Mouse (Mus musculus): ENCODE data around the gene Pnmal1. TPM values are rescaled to one million over a fixed set of nuclear protein-coding genes. Genes with fewer than 3 reads are reported as not detected.

Gene Pnmal1
- polyA plus RNA-seq, 1 experiment from 2014 or later: 60.1 TPM

GRCm38 (mm10) chr7:16917447-16917846, 42.0 kb upstream of the Pnmal1 start:
- Histone ChIP-seq H3K36me3 (ENCODE audit: control insufficient read depth, insufficient read depth, low read length) (peaks cover 49% of the 10 kb centered on the region), H3K27ac (ENCODE audit: low read depth, low read length) (no peak overlapping the region)

GRCm38 (mm10) chr7:16918014-16918413, 41.5 kb upstream of the Pnmal1 start:
- Histone ChIP-seq H3K27ac (ENCODE audit: low read depth, low read length) (no peak overlapping the region), H3K27me3 (ENCODE audit: control insufficient read depth, insufficient read depth, low read length) (no peaks in the 10 kb centered on the region), H3K9ac (replicated peaks; ENCODE audit: low read depth, low read length) (no peak overlapping the region), H3K36me3 (ENCODE audit: control insufficient read depth, insufficient read depth, low read length) (peaks cover 49% of the 10 kb centered on the region), H3K4me3 (ENCODE audit: low read depth, low read length) (no peak overlapping the region), H3K4me1 (ENCODE audit: control insufficient read depth, insufficient read depth, low read length) (peaks cover 40% of the 10 kb centered on the region), H3K9me3 (ENCODE audit: control insufficient read depth, low read length) (no peaks in the 10 kb centered on the region), H3K4me2 (ENCODE audit: low read depth, low read length) (no peak overlapping the region)
- no peak for ATAC-seq (ENCODE audit: low read depth)
- 39% methylated on average over 9 of the region's 9 CpGs for WGBS

More at GRCm38 (mm10) chr7:16917447-16917846, 42.0 kb upstream of the Pnmal1 start:
- H3K9ac ChIP-seq (replicated peaks; ENCODE audit: low read depth, low read length): no peak overlapping the region
- no peak overlapping the region for H3K4me3 ChIP-seq (ENCODE audit: low read depth, low read length)
- no peaks in the 10 kb centered on the region for H3K27me3 ChIP-seq (ENCODE audit: control insufficient read depth, insufficient read depth, low read length)
- no peak for ATAC-seq (ENCODE audit: low read depth)
- H3K4me2 ChIP-seq (ENCODE audit: low read depth, low read length): no peak overlapping the region
- no peaks in the 10 kb centered on the region for H3K9me3 ChIP-seq (ENCODE audit: control insufficient read depth, low read length)
- H3K4me1 ChIP-seq (ENCODE audit: control insufficient read depth, insufficient read depth, low read length): peaks cover 38% of the 10 kb centered on the region
- 61% methylated on average over 11 of the region's 11 CpGs for WGBS

DNA sequence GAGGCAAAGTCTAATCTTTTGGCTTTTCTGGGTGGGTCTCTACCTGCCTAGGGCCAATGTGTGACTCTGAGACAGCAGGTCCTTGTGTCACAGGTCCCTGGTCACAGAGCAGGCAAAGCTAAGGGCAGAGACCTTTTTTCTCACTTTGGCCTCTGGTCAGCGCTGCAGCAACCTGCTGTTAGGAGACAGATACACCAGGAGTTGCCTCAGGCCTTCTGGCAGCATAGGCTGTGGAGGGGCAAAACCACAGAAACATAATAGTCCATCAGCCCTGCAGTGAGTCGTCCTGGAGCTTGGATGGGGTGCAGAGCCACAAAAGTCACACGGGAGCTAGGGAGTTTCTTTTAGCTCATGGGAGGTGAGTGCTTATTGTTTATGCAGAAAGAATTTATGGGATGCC, 40.8 kb upstream of the Pnmal1 start:
- 71% methylated on average over 3 of the region's 3 CpGs for WGBS
- peaks cover 43% of the 10 kb centered on the region for H3K36me3 ChIP-seq (ENCODE audit: control insufficient read depth, insufficient read depth, low read length)

GRCm38 (mm10) chr7:16919395-16920149, 39.9 kb upstream of the Pnmal1 start:
- peaks cover 40% of the 10 kb centered on the region for H3K4me1 ChIP-seq (ENCODE audit: control insufficient read depth, insufficient read depth, low read length)
- H3K27ac ChIP-seq (ENCODE audit: low read depth, low read length): no peak overlapping the region
- H3K9ac ChIP-seq (replicated peaks; ENCODE audit: low read depth, low read length): peak overlapping the region; percentile 26; the same call in 1 of the 2 replicates
- WGBS: 82% methylated on average over 13 of the region's 13 CpGs
- H3K4me3 ChIP-seq (ENCODE audit: low read depth, low read length): 0 out of 2 replicates have a peak overlapping the region, but pooled peaks have one; percentile 1
- no peaks in the 10 kb centered on the region for H3K9me3 ChIP-seq (ENCODE audit: control insufficient read depth, low read length)
- H3K4me2 ChIP-seq (ENCODE audit: low read depth, low read length): peak overlapping the region; percentile 26; the same call in 1 of the 2 replicates
- no peak for ATAC-seq (ENCODE audit: low read depth)
- H3K27me3 ChIP-seq (ENCODE audit: control insufficient read depth, insufficient read depth, low read length): no peaks in the 10 kb centered on the region
- peaks cover 39% of the 10 kb centered on the region for H3K36me3 ChIP-seq (ENCODE audit: control insufficient read depth, insufficient read depth, low read length)

More for the DNA sequence above, 40.8 kb upstream of the Pnmal1 start:
- Histone ChIP-seq H3K27me3 (ENCODE audit: control insufficient read depth, insufficient read depth, low read length) (no peaks in the 10 kb centered on the region), H3K27ac (ENCODE audit: low read depth, low read length) (no peak overlapping the region), H3K4me2 (ENCODE audit: low read depth, low read length) (no peak overlapping the region), H3K9me3 (ENCODE audit: control insufficient read depth, low read length) (no peaks in the 10 kb centered on the region), H3K4me3 (ENCODE audit: low read depth, low read length) (no peak overlapping the region), H3K4me1 (ENCODE audit: control insufficient read depth, insufficient read depth, low read length) (peaks cover 40% of the 10 kb centered on the region), H3K9ac (replicated peaks; ENCODE audit: low read depth, low read length) (no peak overlapping the region)
- ATAC-seq (ENCODE audit: low read depth): no peak

DNA sequence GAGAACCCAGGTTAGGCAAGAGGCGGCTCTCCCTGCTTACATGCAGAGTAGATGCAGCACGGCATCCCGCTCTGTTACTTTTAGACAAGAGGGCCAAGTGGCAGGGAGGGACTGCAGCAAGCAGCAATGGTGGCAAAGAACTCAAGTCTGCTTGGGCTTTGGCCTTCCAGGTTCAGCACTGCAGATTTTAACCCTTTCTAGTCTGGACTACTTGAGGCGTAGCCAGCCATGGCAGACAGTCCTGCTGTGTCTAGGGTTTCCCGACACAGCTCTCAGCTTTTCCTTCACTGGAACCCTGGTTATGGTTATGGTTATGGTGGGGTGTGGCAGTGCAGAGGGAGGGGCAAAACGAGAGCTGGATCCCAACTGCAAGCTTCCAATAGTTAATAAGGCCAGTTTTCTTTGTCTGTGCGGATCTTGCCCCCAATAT, 39.3 kb upstream of the Pnmal1 start:
- no peak for ATAC-seq (ENCODE audit: low read depth)
- H3K36me3 ChIP-seq (ENCODE audit: control insufficient read depth, insufficient read depth, low read length): peaks cover 33% of the 10 kb centered on the region
- peak overlapping the region; percentile 26; the same call in 1 of the 2 replicates for H3K4me2 ChIP-seq (ENCODE audit: low read depth, low read length)
- H3K27me3 ChIP-seq (ENCODE audit: control insufficient read depth, insufficient read depth, low read length): no peaks in the 10 kb centered on the region
- H3K27ac ChIP-seq (ENCODE audit: low read depth, low read length): no peak overlapping the region
- H3K4me3 ChIP-seq (ENCODE audit: low read depth, low read length): peak overlapping the region; percentile 5; the same call in 1 of the 2 replicates
- no peaks in the 10 kb centered on the region for H3K9me3 ChIP-seq (ENCODE audit: control insufficient read depth, low read length)
- 85% methylated on average over 7 of the region's 7 CpGs for WGBS
- H3K9ac ChIP-seq (replicated peaks; ENCODE audit: low read depth, low read length): 0 out of 2 replicates have a peak overlapping the region, but pooled peaks have one; percentile 26
- peaks cover 40% of the 10 kb centered on the region for H3K4me1 ChIP-seq (ENCODE audit: control insufficient read depth, insufficient read depth, low read length)

GRCm38 (mm10) chr7:16920818-16921791, 38.4 kb upstream of the Pnmal1 start:
- no peaks in the 10 kb centered on the region for H3K9me3 ChIP-seq (ENCODE audit: control insufficient read depth, low read length)
- H3K4me2 ChIP-seq (ENCODE audit: low read depth, low read length): peak overlapping the region; percentile 92
- H3K4me1 ChIP-seq (ENCODE audit: control insufficient read depth, insufficient read depth, low read length): peaks cover 40% of the 10 kb centered on the region
- no peak for ATAC-seq (ENCODE audit: low read depth)
- H3K9ac ChIP-seq (replicated peaks; ENCODE audit: low read depth, low read length): peak overlapping the region; percentile 97
- peak overlapping the region; percentile 86 for H3K4me3 ChIP-seq (ENCODE audit: low read depth, low read length)
- 43% methylated on average over 21 of the region's 21 CpGs for WGBS
- peaks cover 26% of the 10 kb centered on the region for H3K36me3 ChIP-seq (ENCODE audit: control insufficient read depth, insufficient read depth, low read length)
- no peaks in the 10 kb centered on the region for H3K27me3 ChIP-seq (ENCODE audit: control insufficient read depth, insufficient read depth, low read length)
- peak overlapping the region; percentile 55 for H3K27ac ChIP-seq (ENCODE audit: low read depth, low read length)

GRCm38 (mm10) chr7:16921881-16922335, 37.6 kb upstream of the Pnmal1 start:
- WGBS: 44% methylated on average over 6 of the region's 6 CpGs
- peaks cover 40% of the 10 kb centered on the region for H3K4me1 ChIP-seq (ENCODE audit: control insufficient read depth, insufficient read depth, low read length)
- ATAC-seq (ENCODE audit: low read depth): no peak

DNA sequence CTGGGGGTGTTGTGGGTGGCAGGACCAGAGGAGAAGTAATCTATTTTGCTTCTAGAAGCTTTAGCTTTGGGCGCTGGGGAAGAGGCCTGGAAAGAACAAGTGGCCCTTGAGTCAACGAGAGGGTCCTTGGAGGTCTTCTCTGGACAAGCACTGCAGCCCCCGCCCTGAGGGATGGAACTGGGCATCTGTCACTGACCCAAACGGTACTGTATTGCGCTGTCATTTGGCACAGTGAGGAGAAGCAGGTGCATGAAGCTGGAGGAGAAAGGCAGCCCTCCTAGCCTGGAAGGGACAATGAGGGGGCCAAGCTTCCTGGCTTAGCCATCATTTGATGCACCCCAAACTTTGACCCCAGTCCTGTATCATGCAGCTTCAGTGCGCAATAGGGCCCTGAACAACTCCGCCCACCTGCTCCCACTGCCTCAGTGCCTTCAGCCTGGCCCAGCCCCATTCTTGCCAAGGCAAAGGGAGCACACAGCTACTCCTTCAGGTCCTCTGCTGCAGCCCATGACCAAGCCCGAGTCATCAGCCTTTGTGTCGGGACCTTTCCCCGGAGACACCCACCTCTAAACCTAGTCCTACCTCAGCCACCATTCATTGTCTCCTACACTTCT, 37.0 kb upstream of the Pnmal1 start:
- no peaks in the 10 kb centered on the region for H3K9me3 ChIP-seq (ENCODE audit: control insufficient read depth, low read length)
- 37% methylated on average over 10 of the region's 10 CpGs for WGBS
- H3K4me3 ChIP-seq (ENCODE audit: low read depth, low read length): peak overlapping the region; percentile 86
- no peak for ATAC-seq (ENCODE audit: low read depth)
- peak overlapping the region; percentile 92 for H3K4me2 ChIP-seq (ENCODE audit: low read depth, low read length)
- H3K9ac ChIP-seq (replicated peaks; ENCODE audit: low read depth, low read length): peak overlapping the region; percentile 97
- peak overlapping the region; percentile 98 for H3K27ac ChIP-seq (ENCODE audit: low read depth, low read length)
- no peaks in the 10 kb centered on the region for H3K27me3 ChIP-seq (ENCODE audit: control insufficient read depth, insufficient read depth, low read length)
- peaks cover 40% of the 10 kb centered on the region for H3K4me1 ChIP-seq (ENCODE audit: control insufficient read depth, insufficient read depth, low read length)
- peaks cover 13% of the 10 kb centered on the region for H3K36me3 ChIP-seq (ENCODE audit: control insufficient read depth, insufficient read depth, low read length)

More at GRCm38 (mm10) chr7:16921881-16922335, 37.6 kb upstream of the Pnmal1 start:
- no peaks in the 10 kb centered on the region for H3K27me3 ChIP-seq (ENCODE audit: control insufficient read depth, insufficient read depth, low read length)
- H3K4me2 ChIP-seq (ENCODE audit: low read depth, low read length): peak overlapping the region; percentile 92
- H3K9ac ChIP-seq (replicated peaks; ENCODE audit: low read depth, low read length): peak overlapping the region; percentile 97
- peak overlapping the region; percentile 55 for H3K27ac ChIP-seq (ENCODE audit: low read depth, low read length)
- peak overlapping the region; percentile 86 for H3K4me3 ChIP-seq (ENCODE audit: low read depth, low read length)
- no peaks in the 10 kb centered on the region for H3K9me3 ChIP-seq (ENCODE audit: control insufficient read depth, low read length)
- peaks cover 19% of the 10 kb centered on the region for H3K36me3 ChIP-seq (ENCODE audit: control insufficient read depth, insufficient read depth, low read length)
